Mouse (Mus musculus) MEL (cell line): ENCODE results near the gene Whrn. TPM values are rescaled to one million over a fixed set of nuclear protein-coding genes. Genes with fewer than 3 reads are reported as not detected.

ENCODE experiments used
- DNase-seq: peaks from one replicate; pipeline ENCODE4 v3.0.0; 2011; ENCODE audit warnings: low read depth, low spot score
- H3K27ac ChIP-seq: 2 replicates; pipeline ENCODE4 v1.5.1; 2012; ENCODE audit warnings: low read depth, mild to moderate bottlenecking, control low read depth, low read length, moderate library complexity; ENCODE audit not compliant: control insufficient read depth
- H3K27me3 ChIP-seq, 2 experiments: fragments of 150-350 bp in 1 of 2; sonication (generic) in 1 of 2; 2 replicates each; pipeline ENCODE4 v1.6.1; 2012; ENCODE audit warnings: low read length in 2 of 2, mild to moderate bottlenecking in 2 of 2, improper control_type of control experiment in 1 of 2, moderate library complexity in 1 of 2; ENCODE audit not compliant: insufficient read depth in 2 of 2, control insufficient read depth in 1 of 2
- H3K36me3 ChIP-seq, 2 experiments: 2 replicates each; pipeline ENCODE4 v1.6.1; 2012 to 2014; ENCODE audit warnings: low read length in 2 of 2, improper control_type of control experiment in 1 of 2, inconsistent platforms in 1 of 2, mild to moderate bottlenecking in 1 of 2; ENCODE audit not compliant: insufficient read depth in 2 of 2, control insufficient read depth in 1 of 2
- H3K4me1 ChIP-seq, 2 experiments: fragments of 150-350 bp in 1 of 2; sonication (generic) in 1 of 2; 2 replicates each; pipeline ENCODE4 v1.6.1; 2012; ENCODE audit warnings: low read length in 2 of 2, improper control_type of control experiment in 1 of 2, mild to moderate bottlenecking in 1 of 2; ENCODE audit not compliant: insufficient read depth in 2 of 2, control insufficient read depth in 1 of 2
- H3K4me3 ChIP-seq, 2 experiments: fragments of 150-350 bp in 1 of 2; sonication (generic) in 1 of 2; 2 replicates each; pipeline ENCODE4 v1.5.1; 2012; ENCODE audit warnings: low read depth in 2 of 2, low read length in 2 of 2, mild to moderate bottlenecking in 2 of 2, moderate library complexity in 2 of 2, control low read depth in 1 of 2, improper control_type of control experiment in 1 of 2; ENCODE audit not compliant: control insufficient read depth in 1 of 2, insufficient read depth in 1 of 2
- H3K79me2 ChIP-seq: 2 replicates; pipeline ENCODE4 v1.6.1; 2012; ENCODE audit warnings: mild to moderate bottlenecking, low read length, moderate library complexity; ENCODE audit not compliant: control insufficient read depth, poor library complexity, insufficient read depth
- H3K9ac ChIP-seq: 2 replicates; pipeline ENCODE4 v1.6.1; 2012; ENCODE audit warnings: low read depth, mild to moderate bottlenecking, control low read depth, low read length, moderate library complexity; ENCODE audit not compliant: control insufficient read depth, poor library complexity, severe bottlenecking
- H3K9me3 ChIP-seq: fragments of 150-350 bp; sonication (generic); replicated peaks from 2 replicates; pipeline ENCODE4 v1.6.1; 2012; ENCODE audit warnings: mild to moderate bottlenecking, low read length, improper control_type of control experiment, moderate library complexity; ENCODE audit not compliant: insufficient read depth
- CHD2 ChIP-seq: IDR thresholded peaks from 2 replicates; pipeline ENCODE4 v1.6.1; 2011; ENCODE audit warnings: low read length, improper control_type of control experiment
- CTCF ChIP-seq, 3 experiments: IDR thresholded peaks in 2 of 3; conservative IDR thresholded peaks in 1 of 3; 2 replicates each; pipeline ENCODE4 v1.5.1; 2011 to 2012; ENCODE audit warnings: low read length in 3 of 3, low read depth in 2 of 3, mild to moderate bottlenecking in 2 of 3, improper control_type of control experiment in 1 of 3, inconsistent platforms in 1 of 3, mixed read lengths in 1 of 3, moderate library complexity in 1 of 3; ENCODE audit not compliant: control insufficient read depth in 1 of 3, insufficient read depth in 1 of 3, poor library complexity in 1 of 3, severe bottlenecking in 1 of 3
- ELF1 ChIP-seq: IDR thresholded peaks from 2 replicates; pipeline ENCODE4 v1.6.1; 2014; ENCODE audit warnings: low read depth, mild to moderate bottlenecking, inconsistent platforms, low read length, improper control_type of control experiment, moderate library complexity
- EP300 ChIP-seq, 2 experiments: IDR thresholded peaks; 2 replicates each; pipeline ENCODE4 v1.6.1; 2011; ENCODE audit warnings: improper control_type of control experiment in 2 of 2, low read length in 2 of 2, low read depth in 1 of 2, mild to moderate bottlenecking in 1 of 2
- ETS1 ChIP-seq: IDR thresholded peaks from 2 replicates; pipeline ENCODE4 v1.6.1; 2012; ENCODE audit warnings: low read depth, mild to moderate bottlenecking, inconsistent platforms, low read length, improper control_type of control experiment, moderate library complexity
- JUND ChIP-seq: IDR thresholded peaks from 2 replicates; pipeline ENCODE4 v1.6.1; 2011; ENCODE audit warnings: low read depth, mild to moderate bottlenecking, improper control_type of control experiment, low read length
- MAFK ChIP-seq: IDR thresholded peaks from 2 replicates; pipeline ENCODE4 v1.6.1; 2011; ENCODE audit warnings: low read depth, mild to moderate bottlenecking, low read length, improper control_type of control experiment, borderline replicate concordance
- MAZ ChIP-seq: IDR thresholded peaks from 2 replicates; pipeline ENCODE4 v1.6.1; 2012; ENCODE audit warnings: low read depth, mild to moderate bottlenecking, inconsistent platforms, low read length, improper control_type of control experiment
- MEF2A ChIP-seq: IDR thresholded peaks from 2 replicates; pipeline ENCODE4 v1.6.1; 2014; ENCODE audit warnings: low read depth, mild to moderate bottlenecking, inconsistent platforms, low read length, improper control_type of control experiment; ENCODE audit not compliant: poor library complexity, insufficient replicate concordance, severe bottlenecking; ENCODE audit errors: extremely low read depth
- MXI1 ChIP-seq: IDR thresholded peaks from 2 replicates; pipeline ENCODE4 v1.6.1; 2011; ENCODE audit warnings: mild to moderate bottlenecking, low read depth, low read length, improper control_type of control experiment
- MYB ChIP-seq: IDR thresholded peaks from 2 replicates; pipeline ENCODE4 v1.6.1; 2011; ENCODE audit warnings: mild to moderate bottlenecking, low read depth, low read length, improper control_type of control experiment
- MYC ChIP-seq: IDR thresholded peaks from 2 replicates; pipeline ENCODE4 v1.6.1; 2011; ENCODE audit warnings: low read depth, mild to moderate bottlenecking, low read length, improper control_type of control experiment, moderate library complexity
- NRF1 ChIP-seq: IDR thresholded peaks from 2 replicates; pipeline ENCODE4 v1.6.1; 2014; ENCODE audit warnings: low read depth, mild to moderate bottlenecking, inconsistent platforms, low read length, improper control_type of control experiment, moderate library complexity; ENCODE audit not compliant: poor library complexity, insufficient read depth, severe bottlenecking
- POLR2A ChIP-seq, 2 experiments: IDR thresholded peaks; 2 replicates each; pipeline ENCODE4 v1.6.1; 2011 to 2012; ENCODE audit warnings: low read length in 2 of 2, mild to moderate bottlenecking in 2 of 2, control low read depth in 1 of 2, improper control_type of control experiment in 1 of 2, low read depth in 1 of 2, moderate library complexity in 1 of 2; ENCODE audit not compliant: control insufficient read depth in 1 of 2, insufficient read depth in 1 of 2, poor library complexity in 1 of 2
- POLR2AphosphoS2 ChIP-seq: IDR thresholded peaks from 2 replicates; pipeline ENCODE4 v1.6.1; 2011; ENCODE audit warnings: low read length, improper control_type of control experiment
- RAD21 ChIP-seq: IDR thresholded peaks from 2 replicates; pipeline ENCODE4 v1.6.1; 2011; ENCODE audit warnings: mild to moderate bottlenecking, low read depth, low read length, improper control_type of control experiment
- SIN3A ChIP-seq: IDR thresholded peaks from 2 replicates; pipeline ENCODE4 v1.6.1; 2012; ENCODE audit warnings: low read length, improper control_type of control experiment, inconsistent platforms
- SMC3 ChIP-seq: IDR thresholded peaks from 2 replicates; pipeline ENCODE4 v1.6.1; 2011; ENCODE audit warnings: low read depth, low read length, improper control_type of control experiment
- TBP ChIP-seq: IDR thresholded peaks from 2 replicates; pipeline ENCODE4 v1.8.0; 2011; ENCODE audit warnings: low read depth, low read length, improper control_type of control experiment
- TCF12 ChIP-seq: IDR thresholded peaks from 2 replicates; pipeline ENCODE4 v1.6.1; 2014; ENCODE audit warnings: low read depth, mild to moderate bottlenecking, inconsistent platforms, low read length, improper control_type of control experiment, moderate library complexity
- UBTF ChIP-seq: IDR thresholded peaks from 2 replicates; pipeline ENCODE4 v1.6.1; 2012; ENCODE audit warnings: low read depth, mild to moderate bottlenecking, inconsistent platforms, low read length, improper control_type of control experiment, moderate library complexity, borderline replicate concordance; ENCODE audit not compliant: insufficient read depth
- USF2 ChIP-seq, 2 experiments: IDR thresholded peaks; 2 replicates each; pipeline ENCODE4 v1.6.1; 2011 to 2012; ENCODE audit warnings: improper control_type of control experiment in 2 of 2, low read length in 2 of 2, borderline replicate concordance in 1 of 2, inconsistent platforms in 1 of 2, low read depth in 1 of 2, mild to moderate bottlenecking in 1 of 2; ENCODE audit not compliant: insufficient read depth in 1 of 2
- ZC3H11A ChIP-seq: IDR thresholded peaks from 2 replicates; pipeline ENCODE4 v1.6.1; 2012; ENCODE audit warnings: low read depth, mild to moderate bottlenecking, inconsistent platforms, low read length, improper control_type of control experiment
- ZKSCAN1 ChIP-seq: IDR thresholded peaks from 2 replicates; pipeline ENCODE4 v1.6.1; 2012; ENCODE audit warnings: low read depth, mild to moderate bottlenecking, inconsistent platforms, low read length, improper control_type of control experiment, moderate library complexity
- ZMIZ1 ChIP-seq: IDR thresholded peaks from 2 replicates; pipeline ENCODE4 v1.6.1; 2012; ENCODE audit warnings: low read depth, mild to moderate bottlenecking, inconsistent platforms, low read length, improper control_type of control experiment, moderate library complexity
- ZNF384 ChIP-seq: IDR thresholded peaks from 2 replicates; pipeline ENCODE4 v1.6.1; 2012; ENCODE audit warnings: low read depth, mild to moderate bottlenecking, inconsistent platforms, low read length, improper control_type of control experiment
- polyA plus RNA-seq, 2 experiments: library from polyadenylated mRNA; stranded (reverse) in 1 of 2; unstranded in 1 of 2; fragments of >175 nt in 1 of 2; fragments of >200 nt in 1 of 2; gene quantifications; 2 replicates each; pipeline versions ENCODE4 v1.2.1 to v1.2.4; 2012; ENCODE audit warnings: low replicate concordance in 2 of 2, low read depth in 1 of 2; ENCODE audit not compliant: insufficient read length in 2 of 2, insufficient read depth in 1 of 2, missing spikeins in 1 of 2
- total RNA-seq: library from RNA; depleted of rRNA; stranded (reverse); fragments of 300-350 nt; gene quantifications from 2 replicates; pipeline ENCODE4 v1.2.3, GENCODE M21; 2012

The Whrn gene
- total and polyA plus RNA-seq, 3 experiments = not detected

DNA sequence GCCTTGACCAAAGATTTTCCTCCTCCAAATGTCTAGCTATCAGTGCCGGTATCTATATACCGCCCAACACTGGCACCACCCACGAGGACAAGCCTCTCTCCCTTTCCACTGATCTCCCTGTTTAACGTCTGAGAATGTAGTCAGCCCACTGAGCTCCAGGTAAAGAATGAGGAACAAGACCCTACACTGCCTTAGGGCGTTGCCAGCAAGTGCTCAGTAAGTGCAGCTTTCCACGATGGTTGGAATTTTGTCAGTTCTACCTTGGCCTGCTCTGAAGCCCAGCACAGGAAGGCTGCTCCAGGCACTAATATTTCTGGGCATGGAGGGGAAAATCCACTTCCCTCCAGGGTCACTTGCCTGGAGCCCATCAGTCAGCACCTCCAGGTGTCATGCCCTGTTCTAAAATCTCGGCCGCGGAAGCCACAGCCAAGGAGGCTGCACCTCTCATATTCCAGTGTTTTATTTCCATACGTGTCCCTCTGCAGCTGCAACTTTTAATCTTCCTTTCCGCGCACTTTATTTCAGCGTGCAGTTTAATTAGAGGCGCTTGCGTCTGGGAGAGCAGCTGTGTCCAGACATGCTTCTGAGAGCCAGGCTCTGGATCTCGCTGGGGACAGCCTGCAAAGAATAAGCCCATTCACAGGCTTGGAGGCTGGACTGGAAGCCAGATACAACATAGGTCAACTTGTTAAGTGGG is 58.5 kb downstream of the Whrn start:
- H3K27me3 ChIP-seq = no peaks in the 10 kb centered on the region
- no peak overlapping the region for H3K9ac ChIP-seq
- no peak overlapping the region for H3K4me3 ChIP-seq
- no peak for TF ChIP-seq MYC
- no peak for TF ChIP-seq MAFK
- TF ChIP-seq MXI1 = no peak
- no peak for TF ChIP-seq POLR2A (IDR thresholded peaks at IDR 0.05; ENCODE audit: control insufficient read depth in 1 of 2, insufficient read depth in 1 of 2, low read depth in 1 of 2, low read length in 2 of 2, poor library complexity in 1 of 2)
- no peak for TF ChIP-seq MYB
- no peak for TF ChIP-seq ZNF384
- TF ChIP-seq RAD21 = no peak
- TF ChIP-seq MEF2A = no peak
- TF ChIP-seq CHD2 = no peak
- no peak for TF ChIP-seq ELF1
- TF ChIP-seq NRF1 = no peak
- no peak for TF ChIP-seq ZMIZ1
- H3K4me1 ChIP-seq = no peaks in the 10 kb centered on the region
- H3K27ac ChIP-seq = no peak overlapping the region
- no peaks in the 10 kb centered on the region for H3K79me2 ChIP-seq
- H3K36me3 ChIP-seq = no peaks in the 10 kb centered on the region
- no peaks in the 10 kb centered on the region for H3K9me3 ChIP-seq
- no peak for DNase-seq

DNA sequence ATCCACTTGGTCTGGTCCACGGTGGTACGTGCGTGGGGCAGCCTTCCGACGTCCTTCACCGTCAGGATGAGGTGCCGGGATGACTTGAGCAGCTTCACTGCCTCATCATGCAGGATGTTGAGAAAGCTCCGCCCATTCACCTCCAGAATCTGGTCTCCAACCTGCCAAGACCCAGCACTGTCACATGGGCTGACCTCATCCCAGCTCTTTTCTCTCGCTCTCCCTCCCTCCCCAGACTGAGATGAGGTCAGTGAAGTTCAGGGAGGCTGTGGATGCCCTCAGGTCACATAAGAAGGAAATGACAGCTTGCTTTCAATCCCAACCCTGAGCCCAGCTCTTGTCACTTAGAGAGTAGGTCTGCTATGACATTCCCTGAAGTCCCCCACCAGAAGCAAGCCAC is 60.4 kb downstream of the Whrn start:
- Histone ChIP-seq H3K27me3 (no peaks in the 10 kb centered on the region), H3K4me1 (no peaks in the 10 kb centered on the region), H3K27ac (no peak overlapping the region), H3K36me3 (no peaks in the 10 kb centered on the region), H3K4me3 (no peak overlapping the region), H3K9ac (no peak overlapping the region), H3K9me3 (no peaks in the 10 kb centered on the region), H3K79me2 (no peaks in the 10 kb centered on the region)
- no peak for DNase-seq
- no peak for TF ChIP-seq CHD2
- TF ChIP-seq MAZ = no peak
- TF ChIP-seq ZNF384 = no peak
- TF ChIP-seq TCF12 = no peak
- TF ChIP-seq CTCF (IDR thresholded peaks at IDR 0.05 in 2 of 3, conservative IDR thresholded peaks at IDR 0.05 in 1 of 3; ENCODE audit: control insufficient read depth in 1 of 3, insufficient read depth in 1 of 3, low read depth in 2 of 3, low read length in 3 of 3, poor library complexity in 1 of 3, severe bottlenecking in 1 of 3) = no peak
- no peak for TF ChIP-seq ZC3H11A
- TF ChIP-seq ETS1 = no peak
- no peak for TF ChIP-seq ZKSCAN1
- TF ChIP-seq EP300 (IDR thresholded peaks at IDR 0.05; ENCODE audit: low read depth in 1 of 2, low read length in 2 of 2) = no peak
- no peak for TF ChIP-seq USF2 (IDR thresholded peaks at IDR 0.05; ENCODE audit: borderline replicate concordance in 1 of 2, insufficient read depth in 1 of 2, low read depth in 1 of 2, low read length in 2 of 2)
- no peak for TF ChIP-seq UBTF
- no peak for TF ChIP-seq POLR2AphosphoS2
- no peak for TF ChIP-seq SIN3A
- TF ChIP-seq RAD21 = no peak
- TF ChIP-seq MEF2A = no peak
- no peak for TF ChIP-seq JUND
- TF ChIP-seq TBP = no peak
- no peak for TF ChIP-seq SMC3
- TF ChIP-seq MYC = no peak
- TF ChIP-seq, all 39 proteins: peak for 0
